Mouse (Mus musculus) liver, embryonic 14.5 days (tissue): ENCODE measurements at regions not wholly inside any gene's neighbourhood (a gene's known extent, or its start where the extent isn't known, plus 50 kb on each side); places are given as distances from the start of the nearest gene placed in this dataset.

Experiments
- ATAC-seq: fragments of 200-750 bp; cut with Nextera tagmentation; 2 replicates; pipeline ENCODE4 v1.8.0; 2017; ENCODE audit warnings: moderate number of reproducible peaks, mild to moderate bottlenecking, moderate library complexity; ENCODE audit not compliant: insufficient read depth
- DNase-seq, 3 experiments: peaks; one replicate each; pipeline ENCODE4 v3.0.0-alpha.2; 2012 to 2013; ENCODE audit warnings: low read depth in 3 of 3, low spot score in 3 of 3
- H3K27ac ChIP-seq: fragments of 300-500 bp; sonication (generic); 2 replicates; pipeline ENCODE4 v1.5.1; 2014; ENCODE audit warnings: moderate library complexity, mild to moderate bottlenecking, control low read depth, inconsistent platforms
- H3K27me3 ChIP-seq: fragments of 300-500 bp; sonication (generic); 2 replicates; pipeline ENCODE4 v1.6.1; 2014; ENCODE audit warnings: mild to moderate bottlenecking, low read length, moderate library complexity; ENCODE audit not compliant: control insufficient read depth, insufficient read depth
- H3K36me3 ChIP-seq: fragments of 300-500 bp; sonication (generic); replicated peaks from 2 replicates; pipeline ENCODE4 v1.6.1; 2014; ENCODE audit warnings: low read depth; ENCODE audit not compliant: control insufficient read depth, insufficient read depth
- H3K4me1 ChIP-seq, 2 experiments: fragments of 200-500 bp in 1 of 2; fragments of 300-500 bp in 1 of 2; sonication (generic) in 1 of 2; replicated peaks; 2 replicates each; pipeline ENCODE4 v1.6.1; 2012 to 2014; ENCODE audit warnings: antibody characterized with exemption in 1 of 2, inconsistent platforms in 1 of 2, low read length in 1 of 2; ENCODE audit not compliant: control insufficient read depth in 2 of 2, insufficient read depth in 2 of 2
- H3K4me2 ChIP-seq: fragments of 300-500 bp; sonication (generic); 2 replicates; pipeline ENCODE4 v1.6.1; 2014; ENCODE audit warnings: low read depth, mild to moderate bottlenecking, control low read depth, moderate library complexity
- H3K4me3 ChIP-seq, 2 experiments: fragments of 200-500 bp in 1 of 2; fragments of 300-500 bp in 1 of 2; sonication (generic) in 1 of 2; 2 replicates each; pipeline ENCODE4 v1.5.1; 2012 to 2014; ENCODE audit warnings: low read depth in 2 of 2, low read length in 2 of 2, mild to moderate bottlenecking in 2 of 2, control low read depth in 1 of 2, inconsistent platforms in 1 of 2, moderate library complexity in 1 of 2; ENCODE audit not compliant: insufficient read depth in 1 of 2
- H3K9ac ChIP-seq: fragments of 300-500 bp; sonication (generic); replicated peaks from 2 replicates; pipeline ENCODE4 v1.6.1; 2014; ENCODE audit warnings: mild to moderate bottlenecking, control low read depth, moderate library complexity
- H3K9me3 ChIP-seq: fragments of 300-500 bp; sonication (generic); 2 replicates; pipeline ENCODE4 v1.6.1; 2016; ENCODE audit warnings: low read length, mixed read lengths; ENCODE audit not compliant: control insufficient read depth
- CTCF ChIP-seq: IDR thresholded peaks from 2 replicates; pipeline ENCODE4 v1.5.1; 2016; ENCODE audit warnings: antibody characterized with exemption, low read depth, control low read depth
- EP300 ChIP-seq: IDR thresholded peaks from 2 replicates; pipeline ENCODE4 v1.6.1; 2016; ENCODE audit warnings: antibody characterized with exemption, low read depth
- WGBS: fragments of 180-500 bp; shearing (Covaris S2); extraction: QIAGEN DNeasy Blood & Tissue Kit; methylation state at CpG from one replicate; pipeline ENCODE4 v1.1.7; 2014; ENCODE audit not compliant: insufficient replicate concordance; 5-methylcytosine and 5-hydroxymethylcytosine counted together

DNA sequence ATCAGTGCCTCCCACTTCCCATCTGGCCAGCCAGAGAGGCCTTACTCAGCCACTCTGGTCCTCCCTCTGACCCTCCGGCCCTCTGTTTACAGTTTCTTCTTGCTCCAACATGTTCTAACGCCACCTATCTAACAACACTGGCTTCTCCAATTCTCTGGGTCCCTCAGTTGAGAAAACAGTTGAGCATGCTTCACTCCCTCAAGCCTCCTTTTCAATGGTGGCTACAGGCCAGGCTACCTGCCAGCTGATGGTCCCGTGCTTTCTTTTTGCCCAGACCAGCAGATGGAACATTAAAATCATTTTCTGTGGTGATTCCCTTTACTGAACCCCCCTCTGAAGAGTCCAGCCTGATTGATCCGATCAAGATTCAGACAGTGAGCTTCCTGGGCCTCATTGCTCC, 280.8 kb downstream of the Pdcd6ip start:
- H3K27me3 ChIP-seq = no peaks in the 10 kb centered on the region
- no peak overlapping the region for H3K4me2 ChIP-seq
- H3K4me1 ChIP-seq = no peaks in the 10 kb centered on the region
- H3K4me3 ChIP-seq = no peak overlapping the region
- no peak for DNase-seq
- H3K27ac ChIP-seq = no peak overlapping the region
- no peak for ATAC-seq
- no peak overlapping the region for H3K9ac ChIP-seq
- TF ChIP-seq EP300 (no peak), CTCF (no peak)
- no peaks in the 10 kb centered on the region for H3K36me3 ChIP-seq
- no peaks in the 10 kb centered on the region for H3K9me3 ChIP-seq
- WGBS = 63% methylated on average over 4 of the region's 4 CpGs

DNA sequence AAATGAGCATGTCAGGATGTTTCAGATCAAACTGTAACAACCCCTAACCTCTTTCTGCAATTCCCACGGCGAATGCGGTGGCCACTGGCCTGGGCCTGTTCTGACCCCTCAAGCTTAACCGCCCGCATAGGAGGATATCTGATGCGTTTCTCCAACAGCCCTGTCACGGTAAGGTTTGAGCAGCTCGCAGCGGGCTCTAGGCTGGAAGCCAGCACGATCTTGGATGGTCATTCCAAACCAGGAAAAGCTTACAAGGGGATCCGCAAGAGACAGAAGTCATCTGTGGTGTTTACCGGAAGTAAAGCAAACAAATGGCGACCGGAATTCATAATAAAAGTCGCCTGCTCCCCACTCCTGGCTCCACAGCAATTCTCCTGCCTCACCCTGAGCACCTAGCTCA, 281.7 kb downstream of the Pdcd6ip start:
- TF ChIP-seq EP300 (no peak), CTCF (no peak)
- no peak for DNase-seq
- 76% methylated on average over 15 of the region's 15 CpGs for WGBS

DNA sequence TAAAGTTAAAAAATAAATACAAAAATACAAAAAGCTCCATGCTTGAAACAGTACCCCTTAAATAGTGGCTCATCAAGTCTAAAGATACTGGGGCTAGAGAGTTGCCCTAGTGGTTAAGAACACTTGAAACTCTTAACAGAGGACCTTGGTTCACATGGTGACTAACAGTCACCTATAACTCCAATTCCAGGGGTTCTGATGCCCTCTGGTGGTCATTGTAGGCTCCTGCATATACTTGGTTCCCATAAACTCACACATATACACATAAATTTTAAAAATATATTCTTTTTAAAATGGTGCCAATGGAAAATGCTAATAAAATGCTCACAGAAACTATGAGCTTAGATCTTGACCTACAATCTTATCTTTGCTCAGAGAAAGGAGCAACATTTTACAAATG, 286.4 kb downstream of the Pdcd6ip start:
- H3K4me1 ChIP-seq = no peaks in the 10 kb centered on the region
- no peak overlapping the region for H3K27ac ChIP-seq
- H3K27me3 ChIP-seq = no peaks in the 10 kb centered on the region
- no peak overlapping the region for H3K9ac ChIP-seq
- no peaks in the 10 kb centered on the region for H3K36me3 ChIP-seq
- no peaks in the 10 kb centered on the region for H3K9me3 ChIP-seq
- H3K4me2 ChIP-seq = no peak overlapping the region
- DNase-seq (no peak), ATAC-seq (no peak)
- no peak overlapping the region for H3K4me3 ChIP-seq
- peak; percentile 23; the same call in 1 of the 2 replicates for TF ChIP-seq CTCF
- TF ChIP-seq EP300 = no peak

More for the DNA sequence above, 281.7 kb downstream of the Pdcd6ip start:
- Histone ChIP-seq H3K27ac (no peak overlapping the region), H3K27me3 (no peaks in the 10 kb centered on the region), H3K9me3 (no peaks in the 10 kb centered on the region), H3K4me3 (no peak overlapping the region), H3K36me3 (no peaks in the 10 kb centered on the region), H3K4me2 (no peak overlapping the region), H3K9ac (no peak overlapping the region), H3K4me1 (no peaks in the 10 kb centered on the region)
- ATAC-seq = no peak

DNA sequence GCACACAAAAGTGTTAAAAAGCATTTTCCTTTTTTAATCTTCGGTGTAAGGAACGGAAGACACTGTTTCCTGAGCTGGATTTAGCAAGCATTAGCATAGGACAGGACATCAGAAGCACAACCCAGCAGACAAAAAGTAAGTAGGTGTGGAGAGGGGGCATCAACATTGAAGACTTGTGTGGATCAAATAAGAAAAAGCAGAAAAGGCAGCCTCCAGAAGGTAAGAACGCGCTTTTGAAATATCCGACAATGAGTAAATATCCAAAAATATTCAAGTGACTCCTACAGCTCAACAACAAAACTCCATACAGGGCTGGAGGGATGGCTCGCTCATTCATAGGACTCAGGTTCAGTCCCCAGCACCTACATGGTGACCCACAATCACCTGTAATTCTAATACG, 286.9 kb downstream of the Pdcd6ip start:
- Histone ChIP-seq H3K27me3 (no peaks in the 10 kb centered on the region), H3K4me1 (no peaks in the 10 kb centered on the region), H3K36me3 (no peaks in the 10 kb centered on the region), H3K4me2 (no peak overlapping the region), H3K27ac (no peak overlapping the region), H3K9me3 (no peaks in the 10 kb centered on the region), H3K4me3 (no peak overlapping the region), H3K9ac (no peak overlapping the region)
- no peak for DNase-seq
- no peak for TF ChIP-seq EP300
- no peak for TF ChIP-seq CTCF
- ATAC-seq = no peak
- 76% methylated on average over 7 of the region's 7 CpGs for WGBS

DNA sequence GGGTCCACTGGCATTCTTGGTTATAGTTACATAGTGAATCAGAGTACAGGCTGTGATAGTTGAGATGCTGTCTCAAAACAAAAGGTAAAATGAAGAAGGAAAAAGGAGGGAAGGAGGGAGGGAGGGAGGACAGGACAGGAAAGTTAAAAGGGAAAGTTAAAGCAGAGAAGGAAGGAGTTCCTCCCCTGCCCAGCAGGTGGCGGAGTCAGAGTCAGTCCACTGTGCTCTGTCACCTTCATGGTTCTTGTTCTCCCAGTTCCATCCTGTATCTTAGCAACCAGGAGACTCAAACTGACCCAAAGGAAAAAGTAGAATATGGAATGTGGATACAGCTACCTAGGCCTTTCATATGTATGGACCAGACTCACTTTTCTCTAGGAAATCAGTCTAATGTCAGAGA, 288.3 kb downstream of the Pdcd6ip start:
- no peaks in the 10 kb centered on the region for H3K4me1 ChIP-seq
- 80% methylated on average over 1 of the region's 1 CpGs for WGBS
- TF ChIP-seq CTCF (peak; percentile 41), EP300 (no peak)
- no peak overlapping the region for H3K4me3 ChIP-seq
- no peak overlapping the region for H3K4me2 ChIP-seq
- no peak overlapping the region for H3K9ac ChIP-seq
- no peaks in the 10 kb centered on the region for H3K27me3 ChIP-seq
- no peak for ATAC-seq
- no peak for DNase-seq
- no peaks in the 10 kb centered on the region for H3K9me3 ChIP-seq
- no peak overlapping the region for H3K27ac ChIP-seq
- no peaks in the 10 kb centered on the region for H3K36me3 ChIP-seq
